Mouse (Mus musculus): ENCODE measurements around the gene Sptlc2. TPM values are rescaled to one million over a fixed set of nuclear protein-coding genes. Genes with fewer than 3 reads are reported as not detected.
"Not testable (repeated sequence)": the region's sequence is repeated elsewhere in the genome, so short reads cannot be mapped to it uniquely, and the experiment has no call there.

Sptlc2 gene
- polyA plus RNA-seq, 1 experiment from 2014 or later, result 101 TPM

DNA sequence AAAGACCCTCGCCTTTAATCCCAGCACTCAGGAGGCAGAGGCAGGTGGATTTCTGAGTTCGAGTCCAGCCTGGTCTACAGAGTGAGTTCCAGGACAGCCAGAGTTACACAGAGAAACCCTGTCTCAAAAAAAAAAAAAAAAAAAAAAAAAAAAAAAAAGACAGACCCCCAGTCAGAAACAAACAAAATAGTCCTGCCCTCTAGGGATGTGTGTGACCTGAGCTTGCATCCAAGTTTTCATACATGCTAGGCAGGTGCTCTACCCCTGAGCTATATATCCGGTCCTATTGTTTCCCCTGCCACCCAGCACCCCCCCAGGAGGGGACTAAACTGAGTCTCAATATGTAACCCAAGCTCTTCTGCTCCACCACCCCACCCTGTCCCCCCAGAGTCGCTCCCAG, 110.9 kb downstream of the Sptlc2 start:
- ATAC-seq (replicated peaks; ENCODE audit: low FRiP score, low TSS enrichment, low read depth); H3K9me3 ChIP-seq (ENCODE audit: control insufficient read depth, low read length); H3K27me3 ChIP-seq (replicated peaks; ENCODE audit: control insufficient read depth, insufficient read depth, low read length); H3K27ac ChIP-seq (ENCODE audit: low read depth); H3K9ac ChIP-seq (ENCODE audit: low read length); H3K4me3 ChIP-seq (ENCODE audit: low read depth, low read length); H3K4me1 ChIP-seq (replicated peaks; ENCODE audit: control insufficient read depth, insufficient read depth, low read length); DNase-seq (ENCODE audit: low spot score); H3K4me2 ChIP-seq (ENCODE audit: low read length): not testable (repeated sequence)
- WGBS, result 89% methylated on average over 4 of the region's 4 CpGs
- peaks cover 44% of the 10 kb centered on the region for H3K36me3 ChIP-seq (ENCODE audit: control insufficient read depth, insufficient read depth, low read length)

- WGBS, result 87% methylated on average over 9 of the region's 9 CpGs
- ATAC-seq (replicated peaks; ENCODE audit: low FRiP score, low TSS enrichment, low read depth), result no peak
- Histone ChIP-seq H3K4me1 (replicated peaks; ENCODE audit: control insufficient read depth, insufficient read depth, low read length) (peaks cover 4% of the 10 kb centered on the region; the same call in 1 of the 2 replicates), H3K27me3 (replicated peaks; ENCODE audit: control insufficient read depth, insufficient read depth, low read length) (no peaks in the 10 kb centered on the region), H3K36me3 (ENCODE audit: control insufficient read depth, insufficient read depth, low read length) (peaks cover 65% of the 10 kb centered on the region), H3K9ac (ENCODE audit: low read length) (no peak overlapping the region), H3K4me2 (ENCODE audit: low read length) (no peak overlapping the region), H3K4me3 (ENCODE audit: low read depth, low read length) (no peak overlapping the region), H3K9me3 (ENCODE audit: control insufficient read depth, low read length) (no peaks in the 10 kb centered on the region), H3K27ac (ENCODE audit: low read depth) (no peak overlapping the region)
- DNase-seq (ENCODE audit: low spot score), result no peak
Observed at GRCm38 (mm10) chr12:87274853-87275831, 113.0 kb downstream of the Sptlc2 start.

DNA sequence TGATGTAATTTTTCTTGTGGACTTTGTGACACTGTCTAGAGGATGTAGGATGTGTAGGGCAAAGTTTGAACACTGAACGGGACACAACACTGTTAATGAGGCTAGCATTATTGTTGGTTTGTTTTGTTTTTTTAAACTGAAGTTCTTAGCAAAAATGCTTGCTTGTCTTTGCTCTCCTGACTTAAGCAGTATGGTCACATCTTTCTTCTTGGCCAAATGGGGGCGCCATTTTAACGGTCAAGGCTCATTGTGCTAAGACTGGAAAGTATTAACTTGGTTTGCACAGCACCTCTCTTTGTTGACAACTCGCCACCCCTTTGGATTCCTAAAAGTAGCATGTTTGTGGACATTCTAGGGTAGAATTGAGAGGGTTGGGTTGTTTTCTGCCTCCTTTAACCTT, 120.5 kb downstream of the Sptlc2 start:
- Histone ChIP-seq H3K4me1 (replicated peaks; ENCODE audit: control insufficient read depth, insufficient read depth, low read length) (peaks cover 16% of the 10 kb centered on the region), H3K9ac (ENCODE audit: low read length) (peak overlapping the region; percentile 78), H3K4me3 (ENCODE audit: low read depth, low read length) (peak overlapping the region; percentile 72), H3K27me3 (replicated peaks; ENCODE audit: control insufficient read depth, insufficient read depth, low read length) (no peaks in the 10 kb centered on the region), H3K9me3 (ENCODE audit: control insufficient read depth, low read length) (no peaks in the 10 kb centered on the region), H3K36me3 (ENCODE audit: control insufficient read depth, insufficient read depth, low read length) (peaks cover 61% of the 10 kb centered on the region), H3K27ac (ENCODE audit: low read depth) (no peak overlapping the region), H3K4me2 (ENCODE audit: low read length) (peak overlapping the region; percentile 84)
- 25% methylated on average over 4 of the region's 4 CpGs for WGBS
- DNase-seq (ENCODE audit: low spot score), result no peak
- ATAC-seq (replicated peaks; ENCODE audit: low FRiP score, low TSS enrichment, low read depth), result no peak

DNA sequence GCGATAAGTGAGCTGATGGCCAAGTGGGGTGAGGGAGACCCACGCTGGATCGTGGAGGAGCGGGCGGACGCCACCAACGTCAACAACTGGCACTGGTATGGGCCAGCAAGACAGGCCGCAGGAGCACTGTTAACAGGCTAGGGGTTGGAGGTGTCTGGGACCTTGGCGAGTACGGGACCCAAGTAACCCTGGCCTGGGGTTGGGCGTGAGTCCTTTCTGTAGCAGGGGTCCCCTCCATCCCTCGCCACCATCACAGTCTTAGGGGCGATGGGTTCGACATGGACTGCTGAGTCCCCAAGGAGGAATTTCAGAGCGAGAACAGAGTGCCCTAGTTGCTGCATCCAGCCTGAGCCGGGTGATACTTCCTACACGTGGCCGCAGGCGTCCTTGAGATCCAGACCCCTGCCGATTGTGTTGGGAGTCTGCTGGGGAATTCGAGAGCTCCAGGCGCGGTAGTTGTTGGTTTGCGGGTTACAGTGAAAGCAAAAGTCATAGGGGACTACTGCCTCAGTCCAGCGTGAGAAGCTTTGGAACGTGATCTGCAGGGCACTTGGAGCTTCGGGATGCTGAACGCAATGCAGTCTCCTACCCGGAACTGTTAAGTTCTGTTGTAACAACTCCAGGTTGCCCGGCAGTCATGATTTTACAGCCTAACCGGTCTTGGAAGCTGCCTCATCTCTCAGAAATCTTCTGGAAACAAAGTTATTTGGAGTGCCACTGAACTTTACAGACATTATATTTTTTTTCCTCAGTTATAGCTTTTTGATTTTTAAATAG, 121.1 kb downstream of the Sptlc2 start:
- H3K36me3 ChIP-seq (ENCODE audit: control insufficient read depth, insufficient read depth, low read length), result peaks cover 58% of the 10 kb centered on the region
- H3K27me3 ChIP-seq (replicated peaks; ENCODE audit: control insufficient read depth, insufficient read depth, low read length), result no peaks in the 10 kb centered on the region
- ATAC-seq (replicated peaks; ENCODE audit: low FRiP score, low TSS enrichment, low read depth) (peak; percentile 69), DNase-seq (ENCODE audit: low spot score) (no peak)
- peak overlapping the region; percentile 72 for H3K4me3 ChIP-seq (ENCODE audit: low read depth, low read length)
- peak overlapping the region; percentile 78 for H3K9ac ChIP-seq (ENCODE audit: low read length)
- H3K4me2 ChIP-seq (ENCODE audit: low read length), result peak overlapping the region; percentile 84
- H3K27ac ChIP-seq (ENCODE audit: low read depth), result peak overlapping the region; percentile 77
- H3K4me1 ChIP-seq (replicated peaks; ENCODE audit: control insufficient read depth, insufficient read depth, low read length), result peaks cover 16% of the 10 kb centered on the region
- WGBS, result under 1% methylated on average over 31 of the region's 31 CpGs
- H3K9me3 ChIP-seq (ENCODE audit: control insufficient read depth, low read length), result no peaks in the 10 kb centered on the region

DNA sequence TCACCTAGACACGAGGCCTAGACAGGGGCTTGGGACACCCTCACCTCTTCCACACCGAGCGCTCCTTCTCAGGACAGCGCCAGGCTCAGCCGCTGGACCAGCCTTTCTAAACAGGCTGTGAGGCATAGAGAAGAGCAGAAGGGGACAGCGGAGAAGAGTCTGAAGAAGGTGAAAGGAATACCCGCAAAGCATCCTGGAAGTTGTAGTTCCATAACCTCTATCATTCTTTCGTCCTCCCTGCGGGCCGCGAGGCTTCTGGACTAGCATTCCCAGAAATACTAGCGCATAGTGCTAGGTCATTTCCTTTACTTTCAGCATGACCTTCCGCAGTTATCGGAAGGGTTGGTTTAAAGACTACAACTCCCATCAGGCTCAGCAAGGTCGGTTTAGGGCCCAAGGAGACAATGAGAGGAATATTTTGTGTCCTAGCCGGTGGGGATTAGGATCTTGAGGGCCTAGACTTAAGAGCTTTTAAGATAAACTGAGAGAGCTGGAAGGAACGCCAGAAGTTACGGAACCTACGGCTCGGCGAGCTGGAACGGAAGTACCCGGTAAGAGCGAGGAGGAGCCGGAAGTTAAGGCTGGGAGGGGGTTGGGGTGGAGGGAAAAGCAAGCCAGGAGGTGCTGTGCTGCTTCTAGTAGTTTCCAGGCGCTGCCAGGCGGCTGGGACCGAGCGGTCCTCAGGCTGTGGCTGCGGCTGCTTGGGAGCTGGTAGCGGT, 121.9 kb downstream of the Sptlc2 start, which contains the start of the genes Vipas39 and Ahsa1:
TSS of gene Vipas39 (minus strand) at position 149 of the 719 bp plus-strand sequence.
TSS of gene Ahsa1 (plus strand) at position 372 of the 719 bp plus-strand sequence.
- Histone ChIP-seq H3K27ac (ENCODE audit: low read depth) (peak within 1 kb of the TSS; percentile 77), H3K27me3 (replicated peaks; ENCODE audit: control insufficient read depth, insufficient read depth, low read length) (no peaks in the 10 kb centered on the region), H3K9me3 (ENCODE audit: control insufficient read depth, low read length) (no peaks in the 10 kb centered on the region), H3K4me3 (ENCODE audit: low read depth, low read length) (peak within 1 kb of the TSS; percentile 72), H3K9ac (ENCODE audit: low read length) (peak within 1 kb of the TSS; percentile 78), H3K36me3 (ENCODE audit: control insufficient read depth, insufficient read depth, low read length) (peaks cover 58% of the 10 kb centered on the region), H3K4me1 (replicated peaks; ENCODE audit: control insufficient read depth, insufficient read depth, low read length) (peaks cover 16% of the 10 kb centered on the region), H3K4me2 (ENCODE audit: low read length) (peak within 1 kb of the TSS; percentile 84)
- ATAC-seq (replicated peaks; ENCODE audit: low FRiP score, low TSS enrichment, low read depth), result peak; percentile 95
- peak; percentile 96 for DNase-seq (ENCODE audit: low spot score)
- under 1% methylated on average over 31 of the region's 31 CpGs for WGBS

DNA sequence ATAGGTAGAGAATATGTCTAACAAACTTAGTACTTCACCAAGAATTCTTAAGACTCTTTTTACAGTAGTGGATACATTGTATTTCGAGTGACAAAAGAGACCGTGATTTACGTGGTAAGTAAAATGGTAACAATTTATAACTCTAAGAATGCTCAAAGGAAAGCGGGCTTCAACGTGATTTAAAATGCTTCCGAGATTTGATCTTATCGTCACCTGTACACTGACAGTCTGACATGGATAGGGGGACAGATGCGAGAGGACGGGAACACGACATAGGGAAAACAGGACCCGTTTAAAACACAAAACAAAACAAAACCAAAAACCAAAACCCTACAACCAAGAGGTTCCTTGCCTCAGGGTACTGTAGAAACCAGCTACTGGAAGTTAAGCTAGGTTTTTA, 122.7 kb downstream of the Sptlc2 start:
- no peak for ATAC-seq (replicated peaks; ENCODE audit: low FRiP score, low TSS enrichment, low read depth)
- Histone ChIP-seq H3K9ac (ENCODE audit: low read length) (peak overlapping the region; percentile 78), H3K36me3 (ENCODE audit: control insufficient read depth, insufficient read depth, low read length) (peaks cover 58% of the 10 kb centered on the region), H3K27ac (ENCODE audit: low read depth) (peak overlapping the region; percentile 77), H3K4me1 (replicated peaks; ENCODE audit: control insufficient read depth, insufficient read depth, low read length) (peaks cover 16% of the 10 kb centered on the region), H3K9me3 (ENCODE audit: control insufficient read depth, low read length) (no peaks in the 10 kb centered on the region), H3K4me3 (ENCODE audit: low read depth, low read length) (peak overlapping the region; percentile 72), H3K27me3 (replicated peaks; ENCODE audit: control insufficient read depth, insufficient read depth, low read length) (no peaks in the 10 kb centered on the region), H3K4me2 (ENCODE audit: low read length) (peak overlapping the region; percentile 65)
- WGBS, result 20% methylated on average over 11 of the region's 11 CpGs
- DNase-seq (ENCODE audit: low spot score), result no peak

DNA sequence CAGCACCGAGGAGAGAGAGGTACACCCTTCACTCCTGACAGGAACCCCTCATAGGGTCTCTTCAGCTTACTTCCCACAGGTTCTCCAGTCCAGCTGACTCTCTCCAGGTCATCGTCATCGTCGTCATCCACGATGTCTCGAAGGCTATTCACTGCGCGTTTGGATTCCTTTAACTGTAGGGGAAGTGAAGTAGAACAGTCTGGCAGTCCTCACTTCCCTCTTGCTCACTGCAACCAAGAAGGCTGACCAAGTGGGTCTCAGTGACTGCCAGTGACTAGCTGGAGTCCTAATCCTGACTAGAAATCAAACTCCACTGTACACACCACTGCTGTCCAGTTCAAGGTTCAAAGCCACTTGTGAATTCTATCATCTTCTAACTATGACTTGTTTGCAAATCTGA, 127.6 kb downstream of the Sptlc2 start:
- no peak for DNase-seq (ENCODE audit: low spot score)
- H3K27ac ChIP-seq (ENCODE audit: low read depth), result no peak overlapping the region
- 98% methylated on average over 8 of the region's 8 CpGs for WGBS
- peaks cover 80% of the 10 kb centered on the region for H3K36me3 ChIP-seq (ENCODE audit: control insufficient read depth, insufficient read depth, low read length)
- ATAC-seq (replicated peaks; ENCODE audit: low FRiP score, low TSS enrichment, low read depth), result no peak
- peaks cover 7% of the 10 kb centered on the region; the same call in 1 of the 2 replicates for H3K4me1 ChIP-seq (replicated peaks; ENCODE audit: control insufficient read depth, insufficient read depth, low read length)
- H3K4me3 ChIP-seq (ENCODE audit: low read depth, low read length), result no peak overlapping the region
- no peak overlapping the region for H3K4me2 ChIP-seq (ENCODE audit: low read length)
- H3K9me3 ChIP-seq (ENCODE audit: control insufficient read depth, low read length), result no peaks in the 10 kb centered on the region
- no peak overlapping the region for H3K9ac ChIP-seq (ENCODE audit: low read length)
- H3K27me3 ChIP-seq (replicated peaks; ENCODE audit: control insufficient read depth, insufficient read depth, low read length), result no peaks in the 10 kb centered on the region

DNA sequence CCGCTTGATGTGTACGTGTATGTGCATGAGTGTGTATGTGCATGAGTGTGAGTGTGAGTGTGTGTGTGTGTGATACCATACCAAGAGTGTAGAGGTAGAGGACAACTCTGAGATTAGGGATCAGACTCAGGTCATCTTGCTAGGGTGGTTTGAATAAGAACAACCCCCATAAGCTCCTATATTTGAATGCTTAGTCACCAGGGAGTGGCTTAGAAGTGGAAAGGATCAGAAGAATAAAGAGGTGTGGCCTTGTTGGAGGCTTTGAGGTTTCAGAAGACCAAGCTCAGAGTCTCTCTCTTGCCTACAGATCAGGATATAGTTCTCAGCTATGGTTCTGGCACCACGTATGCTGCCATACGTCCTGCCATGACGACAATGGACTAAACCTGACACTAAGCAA, 131.5 kb downstream of the Sptlc2 start:
- peaks cover 90% of the 10 kb centered on the region for H3K36me3 ChIP-seq (ENCODE audit: control insufficient read depth, insufficient read depth, low read length)
- no peaks in the 10 kb centered on the region for H3K4me1 ChIP-seq (replicated peaks; ENCODE audit: control insufficient read depth, insufficient read depth, low read length)
- no peak overlapping the region for H3K27ac ChIP-seq (ENCODE audit: low read depth)
- H3K27me3 ChIP-seq (replicated peaks; ENCODE audit: control insufficient read depth, insufficient read depth, low read length), result no peaks in the 10 kb centered on the region
- WGBS, result 94% methylated on average over 5 of the region's 5 CpGs
- no peak overlapping the region for H3K4me2 ChIP-seq (ENCODE audit: low read length)
- DNase-seq (ENCODE audit: low spot score) (no peak), ATAC-seq (replicated peaks; ENCODE audit: low FRiP score, low TSS enrichment, low read depth) (no peak)
- H3K9me3 ChIP-seq (ENCODE audit: control insufficient read depth, low read length), result no peaks in the 10 kb centered on the region
- no peak overlapping the region for H3K4me3 ChIP-seq (ENCODE audit: low read depth, low read length)
- no peak overlapping the region for H3K9ac ChIP-seq (ENCODE audit: low read length)
